16 mouse cellular contexts compared by ENCODE assay signal in genomic region chr9:71737257-71738023, GRCm38 (mm10). TPM values are rescaled to one million over a fixed set of nuclear protein-coding genes. Genes with fewer than 3 reads are reported as not detected.
DNase-seq lines count a peak whose midpoint lies in the region; ATAC-seq and TF ChIP-seq lines count a peak whose summit lies in the region.
"Had no signal": no experiment of that assay in that cellular context is flagged by ENCODE, and none has a peak within 500 bp of the region (broad histone marks: within the 10 kb centered on the region; RNA-seq: fewer than 3 reads in every experiment).

No protein-coding gene starts in this region.

- H3K27ac ChIP-seq in forebrain, postnatal 0 days (ENCODE audit: low read depth, low read length), result no peak overlapping the region
- no peak overlapping the region for H3K27ac ChIP-seq in forebrain, embryonic 12.5 days
- H3K27ac ChIP-seq in hindbrain, postnatal 0 days, result no peak overlapping the region
- no peak overlapping the region for H3K27ac ChIP-seq in hindbrain, embryonic 14.5 days
- H3K27ac ChIP-seq in lung, postnatal 0 days (ENCODE audit: low read length), result no peak overlapping the region
- 0 out of 2 replicates have a peak overlapping the region, but pooled peaks have one; percentile 3 for H3K27ac ChIP-seq in stomach, embryonic 15.5 days
- H3K27ac ChIP-seq: hindbrain, embryonic 12.5 days; limb, embryonic 12.5 days; midbrain, embryonic 10.5 days; neural tube, embryonic 15.5 days had no signal

- peak; percentile 27 for DNase-seq in forebrain, postnatal 0 days
- peak; percentile 14 for DNase-seq in hindbrain, postnatal 0 days (ENCODE audit: low spot score)
- no peak for DNase-seq in hindbrain, embryonic 14.5 days (ENCODE audit: low spot score)
- no peak for DNase-seq in lung, postnatal 0 days (ENCODE audit: low spot score)
- no peak for DNase-seq in lung, postnatal 4 days
- DNase-seq in thymus, postnatal 10 days (ENCODE audit: low spot score in 2 of 2), result no peak
- DNase-seq: cerebellum, postnatal 36 days; thymus, postnatal 4 days had no signal

- no peaks in the 10 kb centered on the region for H3K4me1 ChIP-seq in forebrain, postnatal 0 days (ENCODE audit: insufficient read depth)
- H3K4me1 ChIP-seq in forebrain, embryonic 12.5 days, result no peaks in the 10 kb centered on the region
- no peaks in the 10 kb centered on the region for H3K4me1 ChIP-seq in hindbrain, postnatal 0 days (ENCODE audit: insufficient read depth, low read length)
- H3K4me1 ChIP-seq in hindbrain, embryonic 14.5 days (replicated peaks; ENCODE audit: control insufficient read depth, insufficient read depth, low read length), result no peaks in the 10 kb centered on the region
- no peaks in the 10 kb centered on the region for H3K4me1 ChIP-seq in lung, postnatal 0 days (ENCODE audit: insufficient read depth, low read depth, low read length)
- peaks cover 12% of the 10 kb centered on the region; the same call in 1 of the 2 replicates for H3K4me1 ChIP-seq in stomach, embryonic 15.5 days
- H3K4me1 ChIP-seq: hindbrain, embryonic 12.5 days had no signal

- WGBS in forebrain, postnatal 0 days, result 44% methylated on average over 3 of the region's 3 CpGs
- WGBS in forebrain, embryonic 12.5 days, result 76% methylated on average over 3 of the region's 3 CpGs
- WGBS in hindbrain, postnatal 0 days, result 45% methylated on average over 3 of the region's 3 CpGs
- 70% methylated on average over 3 of the region's 3 CpGs for WGBS in hindbrain, embryonic 14.5 days
- 35% methylated on average over 3 of the region's 3 CpGs for WGBS in lung, postnatal 0 days
- WGBS in stomach, embryonic 15.5 days, result 50% methylated on average over 3 of the region's 3 CpGs

- H3K36me3 ChIP-seq in forebrain, postnatal 0 days (ENCODE audit: insufficient read depth), result no peaks in the 10 kb centered on the region
- H3K36me3 ChIP-seq in forebrain, embryonic 12.5 days (replicated peaks), result no peaks in the 10 kb centered on the region
- no peaks in the 10 kb centered on the region for H3K36me3 ChIP-seq in hindbrain, postnatal 0 days (ENCODE audit: insufficient read depth, low read length)
- no peaks in the 10 kb centered on the region for H3K36me3 ChIP-seq in hindbrain, embryonic 14.5 days (replicated peaks; ENCODE audit: control insufficient read depth, insufficient read depth)
- H3K36me3 ChIP-seq in lung, postnatal 0 days (ENCODE audit: insufficient read depth, low read length), result no peaks in the 10 kb centered on the region
- no peaks in the 10 kb centered on the region for H3K36me3 ChIP-seq in stomach, embryonic 15.5 days
- H3K36me3 ChIP-seq: hindbrain, embryonic 12.5 days; limb, embryonic 12.5 days; midbrain, embryonic 10.5 days; neural tube, embryonic 15.5 days had no signal

- H3K9ac ChIP-seq in forebrain, postnatal 0 days, result no peak overlapping the region
- H3K9ac ChIP-seq in forebrain, embryonic 12.5 days, result no peak overlapping the region
- no peak overlapping the region for H3K9ac ChIP-seq in hindbrain, postnatal 0 days (replicated peaks; ENCODE audit: low read length)
- no peak overlapping the region for H3K9ac ChIP-seq in hindbrain, embryonic 14.5 days
- H3K9ac ChIP-seq in lung, postnatal 0 days (replicated peaks; ENCODE audit: low read depth), result no peak overlapping the region
- H3K9ac ChIP-seq in stomach, embryonic 15.5 days, result no peak overlapping the region
- H3K9ac ChIP-seq: hindbrain, embryonic 12.5 days; limb, embryonic 12.5 days; neural tube, embryonic 15.5 days had no signal

- H3K4me2 ChIP-seq in forebrain, postnatal 0 days (ENCODE audit: low read depth), result no peak overlapping the region
- H3K4me2 ChIP-seq in forebrain, embryonic 12.5 days, result no peak overlapping the region
- no peak overlapping the region for H3K4me2 ChIP-seq in hindbrain, postnatal 0 days (ENCODE audit: low read depth, low read length)
- H3K4me2 ChIP-seq in hindbrain, embryonic 14.5 days (replicated peaks), result no peak overlapping the region
- no peak overlapping the region for H3K4me2 ChIP-seq in lung, postnatal 0 days (replicated peaks; ENCODE audit: low read depth, low read length)
- no peak overlapping the region for H3K4me2 ChIP-seq in stomach, embryonic 15.5 days
- H3K4me2 ChIP-seq: hindbrain, embryonic 12.5 days; limb, embryonic 12.5 days; neural tube, embryonic 15.5 days had no signal

- peak; percentile 65; the same call in 1 of the 2 replicates for ATAC-seq in forebrain, postnatal 0 days
- no peak for ATAC-seq in forebrain, embryonic 12.5 days (ENCODE audit: low FRiP score)
- ATAC-seq in hindbrain, postnatal 0 days, result no peak
- no peak for ATAC-seq in hindbrain, embryonic 14.5 days (ENCODE audit: low FRiP score)
- peak; percentile 43 for ATAC-seq in lung, postnatal 0 days
- ATAC-seq in stomach, embryonic 15.5 days (ENCODE audit: insufficient read depth, low FRiP score, low read depth), result no peak; the same call in 1 of the 2 replicates
- ATAC-seq: activated CD4-positive, CD25-positive, alpha-beta regulatory T cell, adult 4 months; intestine, embryonic 16.5 days had no signal

- no peak overlapping the region for H3K4me3 ChIP-seq in forebrain, postnatal 0 days (ENCODE audit: low read depth, low read length)
- H3K4me3 ChIP-seq in forebrain, embryonic 12.5 days (replicated peaks), result no peak overlapping the region
- no peak overlapping the region for H3K4me3 ChIP-seq in hindbrain, postnatal 0 days (ENCODE audit: low read length)
- H3K4me3 ChIP-seq in hindbrain, embryonic 14.5 days (replicated peaks; ENCODE audit: low read length), result no peak overlapping the region
- H3K4me3 ChIP-seq in lung, postnatal 0 days (ENCODE audit: low read depth, low read length), result no peak overlapping the region
- H3K4me3 ChIP-seq in stomach, embryonic 15.5 days (replicated peaks), result no peak overlapping the region
- H3K4me3 ChIP-seq: hindbrain, embryonic 12.5 days; limb, embryonic 12.5 days; midbrain, embryonic 10.5 days; neural tube, embryonic 15.5 days had no signal

- no peaks in the 10 kb centered on the region for H3K27me3 ChIP-seq in forebrain, postnatal 0 days (ENCODE audit: insufficient read depth, low read length)
- no peaks in the 10 kb centered on the region for H3K27me3 ChIP-seq in forebrain, embryonic 12.5 days
- no peaks in the 10 kb centered on the region for H3K27me3 ChIP-seq in hindbrain, postnatal 0 days (ENCODE audit: insufficient read depth, low read length)
- no peaks in the 10 kb centered on the region for H3K27me3 ChIP-seq in hindbrain, embryonic 14.5 days (ENCODE audit: control insufficient read depth, insufficient read depth, low read length)
- H3K27me3 ChIP-seq in lung, postnatal 0 days (replicated peaks; ENCODE audit: insufficient read depth, low read length), result no peaks in the 10 kb centered on the region
- H3K27me3 ChIP-seq in stomach, embryonic 15.5 days (replicated peaks), result no peaks in the 10 kb centered on the region
- H3K27me3 ChIP-seq: hindbrain, embryonic 12.5 days; limb, embryonic 12.5 days; neural tube, embryonic 15.5 days had no signal

- no peaks in the 10 kb centered on the region for H3K9me3 ChIP-seq in forebrain, postnatal 0 days (ENCODE audit: low read length)
- H3K9me3 ChIP-seq in forebrain, embryonic 12.5 days, result no peaks in the 10 kb centered on the region
- H3K9me3 ChIP-seq in hindbrain, postnatal 0 days (ENCODE audit: low read length), result no peaks in the 10 kb centered on the region
- no peaks in the 10 kb centered on the region for H3K9me3 ChIP-seq in hindbrain, embryonic 14.5 days (ENCODE audit: control insufficient read depth, low read length)
- no peaks in the 10 kb centered on the region for H3K9me3 ChIP-seq in lung, postnatal 0 days (ENCODE audit: low read length)
- no peaks in the 10 kb centered on the region for H3K9me3 ChIP-seq in stomach, embryonic 15.5 days
- H3K9me3 ChIP-seq: hindbrain, embryonic 12.5 days; limb, embryonic 12.5 days; midbrain, embryonic 10.5 days; neural tube, embryonic 15.5 days had no signal

- TF ChIP-seq CTCF in forebrain, postnatal 0 days (IDR thresholded peaks at IDR 0.05; ENCODE audit: low read depth), result no peak
- no peak for TF ChIP-seq CTCF in hindbrain, postnatal 0 days (IDR thresholded peaks at IDR 0.05; ENCODE audit: low read depth)
- no peak for TF ChIP-seq CTCF in lung, postnatal 0 days (IDR thresholded peaks at IDR 0.05)

- no peak for TF ChIP-seq EP300 in lung, postnatal 0 days (IDR thresholded peaks at IDR 0.05)

RNA-seq across cellular contexts. Expression of gene Cgnl1, which starts 34.0 kb away (rescaled TPM):
- total RNA-seq in forebrain, postnatal 0 days (2014; rRNA removed), result 5.8 and 8.5 TPM in 2 replicates
- 3.4 and 5.0 TPM in 2 replicates for polyA plus RNA-seq in forebrain, postnatal 0 days (2015; fragmentation: Nextera tagmentation; extraction: Ambion mirVana)
- 5.1 and 5.2 TPM in 2 replicates for polyA plus RNA-seq in forebrain, embryonic 12.5 days (2016; fragmentation: Nextera tagmentation; extraction: Ambion mirVana)
- 7.6 and 9.8 TPM in 2 replicates for total RNA-seq in hindbrain, postnatal 0 days (2014; rRNA removed)
- 7.2 and 7.6 TPM in 2 replicates for polyA plus RNA-seq in hindbrain, postnatal 0 days (2015; fragmentation: Nextera tagmentation; extraction: Ambion mirVana)
- 6.1 and 7.2 TPM in 2 replicates for polyA plus RNA-seq in hindbrain, embryonic 14.5 days (2014; fragmentation: Nextera tagmentation; extraction: Ambion mirVana)
- 26.1 and 28.5 TPM in 2 replicates for polyA plus RNA-seq in lung, postnatal 0 days (2015; fragmentation: Nextera tagmentation; extraction: Ambion mirVana)
- polyA plus RNA-seq in stomach, embryonic 15.5 days (2015; fragmentation: Nextera tagmentation; extraction: Ambion mirVana), result 11.0 and 11.3 TPM in 2 replicates
- polyA plus RNA-seq: activated CD4-positive, CD25-positive, alpha-beta regulatory T cell, adult 4 months had no signal

Comparison
In these comparisons a context has a peak if more than half of its experiments do, and no peak if none do; other contexts are left out.
1. ATAC-seq: peak in forebrain, postnatal 0 days (single experiment) and lung, postnatal 0 days (single experiment); none in forebrain, embryonic 12.5 days (single experiment), hindbrain, postnatal 0 days (single experiment), hindbrain, embryonic 14.5 days (single experiment) and stomach, embryonic 15.5 days (single experiment).
2. DNase-seq: peak in forebrain, postnatal 0 days (single experiment) and hindbrain, postnatal 0 days (single experiment); none in hindbrain, embryonic 14.5 days (single experiment), lung, postnatal 0 days (single experiment), lung, postnatal 4 days (0 of 2) and thymus, postnatal 10 days (0 of 2).